Mouse (Mus musculus) forebrain, postnatal 0 days (tissue): Measurements from ENCODE around the gene Smoc1. TPM values are rescaled to one million over a fixed set of nuclear protein-coding genes. Genes with fewer than 3 reads are reported as not detected.
A peak's percentile ranks its signal among the peaks of the same experiment; 100 is the strongest.

Experiments used
- ATAC-seq: fragments of 200-750 bp; cut with Nextera tagmentation; 2 replicates; pipeline ENCODE4 v1.8.0; 2017; ENCODE audit warnings: mild to moderate bottlenecking, moderate library complexity
- DNase-seq: peaks from one replicate; pipeline ENCODE4 v3.0.0-alpha.2; 2015
- H3K27ac ChIP-seq: fragments of 300-500 bp; sonication (generic); 2 replicates; pipeline ENCODE4 v1.5.1; 2014; ENCODE audit warnings: low read depth, mild to moderate bottlenecking, antibody characterized with exemption, low read length, moderate library complexity, mixed read lengths
- H3K27me3 ChIP-seq: fragments of 300-500 bp; sonication (generic); 2 replicates; pipeline ENCODE4 v1.6.1; 2014; ENCODE audit warnings: mild to moderate bottlenecking, low read length, mixed read lengths; ENCODE audit not compliant: insufficient read depth
- H3K36me3 ChIP-seq: fragments of 300-500 bp; sonication (generic); 2 replicates; pipeline ENCODE4 v1.6.1; 2014; ENCODE audit warnings: mild to moderate bottlenecking, moderate library complexity; ENCODE audit not compliant: insufficient read depth
- H3K4me1 ChIP-seq: fragments of 300-500 bp; sonication (generic); 2 replicates; pipeline ENCODE4 v1.6.1; 2014; ENCODE audit warnings: antibody characterized with exemption; ENCODE audit not compliant: insufficient read depth
- H3K4me2 ChIP-seq: fragments of 300-500 bp; sonication (generic); 2 replicates; pipeline ENCODE4 v1.6.1; 2014; ENCODE audit warnings: low read depth, mild to moderate bottlenecking, moderate library complexity
- H3K4me3 ChIP-seq: fragments of 300-500 bp; sonication (generic); 2 replicates; pipeline ENCODE4 v1.5.1; 2014; ENCODE audit warnings: low read depth, low read length, mixed read lengths
- H3K9ac ChIP-seq: fragments of 300-500 bp; sonication (generic); 2 replicates; pipeline ENCODE4 v1.6.1; 2014; ENCODE audit warnings: mild to moderate bottlenecking
- H3K9me3 ChIP-seq: fragments of 300-500 bp; sonication (generic); 2 replicates; pipeline ENCODE4 v1.6.1; 2016; ENCODE audit warnings: low read length
- CTCF ChIP-seq: sonication (generic); IDR thresholded peaks from 2 replicates; pipeline ENCODE4 v1.5.1; 2016; ENCODE audit warnings: antibody characterized with exemption, control low read depth, low read depth
- WGBS: fragments of 180-500 bp; shearing (Covaris S2); extraction: QIAGEN DNeasy Blood & Tissue Kit; methylation state at CpG from one replicate; pipeline ENCODE4 v1.1.7; 2014; 5-methylcytosine and 5-hydroxymethylcytosine counted together
- polyA plus RNA-seq: library from polyadenylated mRNA; unstranded; fragments of >200 nt; fragmentation: Nextera tagmentation; extraction: Ambion mirVana; gene quantifications from 2 replicates; pipeline ENCODE4 v1.2.1, GENCODE M21; 2015
- total RNA-seq: library from RNA; depleted of rRNA; stranded (reverse); fragments of >200 nt; gene quantifications from 2 replicates; pipeline ENCODE4 v1.2.3, GENCODE M21; 2014

Gene Smoc1
- total and polyA plus RNA-seq, 2 experiments from 2014 or later = 12.3 to 16.9 TPM

DNA sequence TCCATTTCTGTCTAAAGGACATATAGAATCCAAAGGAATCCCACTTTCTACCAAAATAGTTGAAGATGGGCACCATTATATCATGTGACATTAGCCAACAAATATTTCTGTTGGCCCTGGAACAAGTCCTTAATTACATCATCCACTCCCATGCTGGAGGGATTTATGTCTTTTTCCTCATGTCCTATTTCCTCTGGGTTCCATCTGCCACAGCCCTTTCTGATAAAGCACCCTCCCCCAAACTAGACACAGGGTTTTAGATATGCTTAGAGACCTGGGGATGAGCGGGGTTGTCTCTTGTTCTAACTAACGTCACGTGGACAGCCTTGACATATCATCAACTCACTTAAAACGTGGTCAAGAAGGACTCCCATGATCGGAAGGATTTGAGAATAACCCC lies 102.1 kb downstream of the Smoc1 start:
- no peak for ATAC-seq
- H3K9ac ChIP-seq = no peak overlapping the region
- H3K4me2 ChIP-seq = no peak overlapping the region
- 95% methylated on average over 5 of the region's 5 CpGs for WGBS
- H3K9me3 ChIP-seq = no peaks in the 10 kb centered on the region
- H3K4me3 ChIP-seq = no peak overlapping the region
- TF ChIP-seq CTCF = no peak
- no peaks in the 10 kb centered on the region for H3K36me3 ChIP-seq
- no peak for DNase-seq
- H3K27me3 ChIP-seq = no peaks in the 10 kb centered on the region
- H3K4me1 ChIP-seq = no peaks in the 10 kb centered on the region
- H3K27ac ChIP-seq = no peak overlapping the region

DNA sequence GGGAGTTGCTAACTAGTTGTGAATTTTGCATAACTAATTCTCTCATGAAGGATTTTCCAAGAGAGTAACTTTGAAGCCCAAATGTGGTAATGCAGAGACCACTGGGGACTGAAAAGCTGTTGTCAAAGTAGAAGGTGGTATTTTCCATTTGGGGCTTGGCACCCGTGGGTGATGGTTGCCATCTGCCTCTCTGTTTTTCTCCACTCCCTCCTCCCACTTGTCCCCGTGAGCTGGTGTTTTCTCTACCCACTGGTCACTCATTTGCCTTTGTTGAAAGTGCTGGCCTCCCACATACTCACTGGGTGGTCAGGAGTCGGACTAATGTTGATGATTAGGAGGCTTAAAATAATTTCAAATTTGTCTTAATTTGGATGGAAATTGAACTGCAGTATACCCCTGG lies 104.1 kb downstream of the Smoc1 start:
- Histone ChIP-seq H3K27ac (no peak overlapping the region), H3K4me2 (no peak overlapping the region), H3K9ac (no peak overlapping the region), H3K4me3 (no peak overlapping the region), H3K9me3 (no peaks in the 10 kb centered on the region), H3K36me3 (no peaks in the 10 kb centered on the region), H3K4me1 (no peaks in the 10 kb centered on the region), H3K27me3 (no peaks in the 10 kb centered on the region)
- 46% methylated on average over 3 of the region's 3 CpGs for WGBS
- DNase-seq = no peak
- no peak for TF ChIP-seq CTCF
- no peak for ATAC-seq

DNA sequence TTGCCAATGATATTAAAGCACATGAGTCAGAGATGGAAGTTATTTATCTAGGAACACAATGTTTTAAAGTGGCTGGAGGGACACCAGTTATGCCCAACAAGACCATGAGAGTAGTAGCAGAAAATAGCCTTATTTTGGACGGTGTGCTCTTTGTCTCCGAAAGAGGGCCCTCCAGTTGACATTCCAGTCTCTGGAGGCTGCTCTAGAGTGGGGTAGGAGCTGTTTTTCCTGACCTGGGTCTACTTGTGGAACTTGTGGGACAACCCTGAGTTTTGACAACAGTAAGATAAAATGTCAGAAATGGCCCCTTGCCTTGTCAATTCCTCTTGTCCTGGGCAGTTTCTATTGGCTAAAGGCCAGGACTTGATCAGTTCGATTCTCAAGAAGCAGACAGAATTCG lies 104.5 kb downstream of the Smoc1 start:
- H3K4me3 ChIP-seq = no peak overlapping the region
- ATAC-seq (no peak), DNase-seq (no peak)
- no peak overlapping the region for H3K4me2 ChIP-seq
- H3K9ac ChIP-seq = no peak overlapping the region
- no peaks in the 10 kb centered on the region for H3K4me1 ChIP-seq
- H3K27me3 ChIP-seq = no peaks in the 10 kb centered on the region
- WGBS = 72% methylated on average over 4 of the region's 4 CpGs
- no peak overlapping the region for H3K27ac ChIP-seq
- no peak for TF ChIP-seq CTCF
- H3K36me3 ChIP-seq = no peaks in the 10 kb centered on the region
- H3K9me3 ChIP-seq = no peaks in the 10 kb centered on the region

DNA sequence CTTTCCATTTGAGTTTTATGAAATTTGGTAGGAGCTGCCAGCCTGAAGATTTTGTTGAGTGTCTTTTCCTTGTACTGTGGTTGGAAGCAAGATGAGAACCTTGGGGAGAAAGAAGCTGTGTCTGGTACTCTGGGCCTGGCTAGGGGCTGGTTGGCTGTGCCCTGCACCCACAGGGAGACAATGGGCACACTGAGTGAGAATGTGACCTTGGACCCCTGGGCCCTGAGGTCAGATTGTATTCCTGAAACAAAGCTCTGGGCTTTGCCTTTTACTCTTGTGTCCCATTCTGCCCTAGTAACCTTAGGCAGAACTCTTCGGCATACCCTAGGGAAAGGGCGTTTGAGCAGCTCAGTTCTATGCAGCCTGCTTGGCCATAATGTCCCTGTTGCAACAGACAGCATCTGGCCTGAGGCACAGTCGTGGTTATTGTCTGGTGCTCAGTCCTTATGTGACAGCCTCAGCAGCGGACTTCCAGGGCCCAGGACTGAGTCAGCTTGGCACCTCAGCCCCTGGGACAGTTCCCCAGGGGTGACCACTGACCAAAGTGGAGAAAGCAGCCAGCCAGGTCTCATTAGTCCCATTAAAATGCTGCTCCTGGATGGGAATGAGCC lies 106.6 kb downstream of the Smoc1 start:
- Histone ChIP-seq H3K36me3 (no peaks in the 10 kb centered on the region), H3K27ac (no peak overlapping the region), H3K9ac (no peak overlapping the region), H3K4me3 (no peak overlapping the region), H3K4me1 (no peaks in the 10 kb centered on the region), H3K9me3 (no peaks in the 10 kb centered on the region), H3K4me2 (no peak overlapping the region), H3K27me3 (no peaks in the 10 kb centered on the region)
- no peak for DNase-seq
- TF ChIP-seq CTCF = no peak
- ATAC-seq = no peak
- 57% methylated on average over 4 of the region's 4 CpGs for WGBS

DNA sequence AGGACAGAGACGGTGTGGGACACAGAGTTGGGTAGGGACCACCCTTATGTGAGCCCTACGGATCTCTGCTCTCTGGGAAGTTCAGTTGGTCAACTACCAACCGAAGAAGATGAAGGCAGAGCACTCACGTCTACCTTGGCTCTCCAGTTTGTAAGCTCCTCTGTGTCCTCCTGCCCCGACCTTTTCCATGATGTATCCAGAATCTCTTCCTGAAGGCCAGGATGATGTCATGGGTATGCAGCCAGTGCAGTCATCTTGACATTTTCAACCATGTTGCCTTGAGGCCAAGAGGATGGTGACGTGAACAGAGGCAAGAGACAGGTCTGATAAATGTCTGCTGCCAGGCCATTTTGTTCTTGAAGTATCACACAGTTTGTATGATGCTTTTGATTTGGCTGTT lies 111.6 kb downstream of the Smoc1 start:
- ATAC-seq (no peak), DNase-seq (no peak)
- no peak overlapping the region for H3K27ac ChIP-seq
- H3K4me1 ChIP-seq = no peaks in the 10 kb centered on the region
- no peaks in the 10 kb centered on the region for H3K27me3 ChIP-seq
- H3K9me3 ChIP-seq = no peaks in the 10 kb centered on the region
- no peaks in the 10 kb centered on the region for H3K36me3 ChIP-seq
- H3K4me3 ChIP-seq = no peak overlapping the region
- no peak for TF ChIP-seq CTCF
- H3K9ac ChIP-seq = no peak overlapping the region
- 91% methylated on average over 6 of the region's 6 CpGs for WGBS
- H3K4me2 ChIP-seq = no peak overlapping the region

DNA sequence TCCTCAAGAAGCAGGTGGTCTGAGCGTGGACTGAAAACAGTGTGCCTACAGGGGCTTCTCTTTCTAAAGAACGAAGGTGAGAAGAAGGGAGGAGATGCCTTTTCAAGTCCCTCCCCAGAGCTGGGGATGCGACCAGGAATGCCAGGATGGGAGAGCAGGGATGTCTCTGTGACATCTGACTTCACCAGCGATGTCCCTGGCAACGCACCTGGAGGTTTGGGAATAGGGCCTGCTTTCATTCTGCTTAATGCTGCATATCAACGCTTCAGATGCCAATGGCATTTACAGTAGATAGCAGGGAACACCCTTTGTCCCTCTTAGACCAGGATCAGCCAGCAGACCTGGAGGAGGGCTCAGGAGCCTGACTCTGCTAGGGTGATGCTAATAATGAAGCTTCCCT lies 112.9 kb downstream of the Smoc1 start:
- Histone ChIP-seq H3K9ac (no peak overlapping the region), H3K27ac (no peak overlapping the region), H3K36me3 (no peaks in the 10 kb centered on the region), H3K4me2 (no peak overlapping the region), H3K9me3 (no peaks in the 10 kb centered on the region), H3K27me3 (no peaks in the 10 kb centered on the region), H3K4me3 (no peak overlapping the region), H3K4me1 (no peaks in the 10 kb centered on the region)
- WGBS = 94% methylated on average over 6 of the region's 6 CpGs
- DNase-seq (no peak), ATAC-seq (no peak)
- TF ChIP-seq CTCF = no peak

DNA sequence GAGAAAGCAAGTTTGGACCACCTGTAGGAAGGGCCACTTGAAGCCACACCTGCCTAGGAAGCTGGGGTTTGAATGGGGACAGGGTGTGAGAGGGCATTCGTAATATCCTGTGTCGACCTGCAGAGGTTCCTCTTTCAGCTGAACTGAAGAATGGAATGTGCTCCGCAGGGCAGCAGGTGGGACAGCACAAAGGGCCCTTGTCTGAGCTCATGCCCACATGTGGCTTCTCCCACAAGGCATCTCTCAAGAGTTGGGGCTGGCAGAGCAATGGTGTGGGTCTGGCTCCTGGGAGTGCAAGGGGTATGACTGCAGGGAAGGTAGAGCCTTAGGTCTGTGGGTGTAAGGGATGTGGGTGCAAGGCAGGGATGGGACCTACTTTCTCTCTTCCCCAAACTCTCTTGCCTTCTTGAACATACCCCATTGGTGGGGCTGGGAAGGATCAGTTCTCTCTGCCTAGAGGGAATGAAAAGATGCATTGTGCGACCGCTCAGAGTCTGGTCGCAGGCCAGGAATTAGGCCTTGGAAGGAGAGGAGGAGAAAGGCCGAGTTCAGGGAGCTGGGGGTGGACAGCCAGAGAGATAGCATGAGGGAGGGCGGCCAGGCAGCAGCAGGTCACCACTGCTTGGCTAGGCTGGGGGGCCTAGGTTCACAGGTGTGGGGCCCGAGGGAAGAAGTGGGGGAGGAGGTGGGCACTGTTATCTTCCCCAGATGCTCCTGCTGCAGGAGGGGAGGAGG lies 114.2 kb downstream of the Smoc1 start:
- Histone ChIP-seq H3K4me3 (no peak overlapping the region), H3K4me1 (no peaks in the 10 kb centered on the region), H3K27me3 (no peaks in the 10 kb centered on the region), H3K9me3 (no peaks in the 10 kb centered on the region), H3K9ac (no peak overlapping the region), H3K27ac (0 out of 2 replicates have a peak overlapping the region, but pooled peaks have one; percentile 3), H3K36me3 (no peaks in the 10 kb centered on the region), H3K4me2 (no peak overlapping the region)
- peak; percentile 50 for DNase-seq
- WGBS = 32% methylated on average over 9 of the region's 9 CpGs
- ATAC-seq = peak; percentile 73
- no peak for TF ChIP-seq CTCF
